Mouse (Mus musculus) adrenal gland, adult 2 months (tissue): ENCODE measurements around the gene Snap91. TPM values are rescaled to one million over a fixed set of nuclear protein-coding genes. Genes with fewer than 3 reads are reported as not detected.

Experiments
- DNase-seq: peaks from one replicate; pipeline ENCODE4 v3.0.0; 2021
- polyA plus RNA-seq: library from polyadenylated mRNA; depleted of rRNA; stranded (reverse); fragments of >200 nt; gene quantifications from 2 replicates; pipeline ENCODE4 v1.2.3, GENCODE M21; 2012
- total RNA-seq, 2 experiments: library from RNA; stranded (reverse); gene quantifications; 2 replicates each; pipeline ENCODE4 v1.2.3; 2021

Gene Snap91
- total and polyA plus RNA-seq, 3 experiments = 17.1 to 68.1 (median 20.1) TPM

- peak; percentile 38 for DNase-seq
Measured at GRCm38 (mm10) chr9:86744041-86744440, 136.4 kb downstream of the Snap91 start.

- DNase-seq = peak; percentile 82
Measured at GRCm38 (mm10) chr9:86742959-86743911, 137.2 kb downstream of the Snap91 start, which contains the start of gene Prss35. Gene Prss35, plus strand, starts transcription at chr9:86743649.

- DNase-seq = no peak
Measured at GRCm38 (mm10) chr9:86739971-86740370, 140.5 kb downstream of the Snap91 start.

GRCm38 (mm10) chr9:86738801-86739200 lies 141.7 kb downstream of the Snap91 start:
- DNase-seq = no peak

- peak; percentile 58 for DNase-seq
Measured at GRCm38 (mm10) chr9:86738067-86738466, 142.4 kb downstream of the Snap91 start.

GRCm38 (mm10) chr9:86736991-86737390 lies 143.5 kb downstream of the Snap91 start:
- DNase-seq = no peak

- no peak for DNase-seq
Measured at GRCm38 (mm10) chr9:86734795-86735194, 145.7 kb downstream of the Snap91 start.

GRCm38 (mm10) chr9:86734357-86734756 lies 146.1 kb downstream of the Snap91 start:
- no peak for DNase-seq

- DNase-seq = no peak
Measured at GRCm38 (mm10) chr9:86729811-86730210, 150.6 kb downstream of the Snap91 start.

- no peak for DNase-seq
Measured at GRCm38 (mm10) chr9:86729084-86729483, 151.4 kb downstream of the Snap91 start.

GRCm38 (mm10) chr9:86728214-86728814 lies 152.1 kb downstream of the Snap91 start:
- peak; percentile 70 for DNase-seq

GRCm38 (mm10) chr9:86726381-86726720 lies 154.1 kb downstream of the Snap91 start:
- no peak for DNase-seq

- no peak for DNase-seq
Measured at GRCm38 (mm10) chr9:86725604-86726380, 154.7 kb downstream of the Snap91 start.

- no peak for DNase-seq
Measured at GRCm38 (mm10) chr9:86725066-86725465, 155.4 kb downstream of the Snap91 start.

- DNase-seq = no peak
Measured at GRCm38 (mm10) chr9:86720794-86721193, 159.7 kb downstream of the Snap91 start.

- no peak for DNase-seq
Measured at GRCm38 (mm10) chr9:86720227-86720626, 160.2 kb downstream of the Snap91 start.

GRCm38 (mm10) chr9:86717119-86717518 lies 163.3 kb downstream of the Snap91 start:
- peak; percentile 84 for DNase-seq

- no peak for DNase-seq
Measured at GRCm38 (mm10) chr9:86716540-86716939, 163.9 kb downstream of the Snap91 start.
